Mouse (Mus musculus): Measurements from ENCODE around the gene Ccdc9b.

The Ccdc9b gene

GRCm38 (mm10) chr2:118713631-118714030, 48.8 kb downstream of the Ccdc9b start:
- DNase-seq (ENCODE audit: low spot score in 2 of 2): no peak

GRCm38 (mm10) chr2:118711038-118711494, 51.4 kb downstream of the Ccdc9b start:
- DNase-seq (ENCODE audit: low spot score in 2 of 2): peak in 1 of 2 experiments; percentile 58

GRCm38 (mm10) chr2:118709655-118710221, 52.7 kb downstream of the Ccdc9b start:
- DNase-seq (ENCODE audit: low spot score in 2 of 2): no peak

GRCm38 (mm10) chr2:118708472-118708871, 54.0 kb downstream of the Ccdc9b start:
- DNase-seq (ENCODE audit: low spot score in 2 of 2): no peak

GRCm38 (mm10) chr2:118706436-118706835, 56.0 kb downstream of the Ccdc9b start:
- no peak for DNase-seq (ENCODE audit: low spot score in 2 of 2)

All from frontal cortex, postnatal 10 days (tissue).